Mouse (Mus musculus) limb, embryonic 15.5 days (tissue): ENCODE measurements around the gene BC067074. TPM values are rescaled to one million over a fixed set of nuclear protein-coding genes. Genes with fewer than 3 reads are reported as not detected.

Experiments used
- ATAC-seq: fragments of 200-750 bp; cut with Nextera tagmentation; 2 replicates; pipeline ENCODE4 v1.8.0; 2017; ENCODE audit warnings: low read depth, moderate TSS enrichment; ENCODE audit not compliant: insufficient number of reproducible peaks, low FRiP score, low TSS enrichment
- H3K27ac ChIP-seq: fragments of 300-500 bp; sonication (generic); 2 replicates; pipeline ENCODE4 v1.5.1; 2015; ENCODE audit warnings: moderate library complexity, mild to moderate bottlenecking, inconsistent platforms
- H3K27me3 ChIP-seq: fragments of 300-500 bp; sonication (generic); 2 replicates; pipeline ENCODE4 v1.6.1; 2015; ENCODE audit warnings: inconsistent platforms
- H3K36me3 ChIP-seq: fragments of 300-500 bp; sonication (generic); 2 replicates; pipeline ENCODE4 v1.6.1; 2015; ENCODE audit warnings: inconsistent platforms
- H3K4me1 ChIP-seq: fragments of 300-500 bp; sonication (generic); 2 replicates; pipeline ENCODE4 v1.6.1; 2015; ENCODE audit warnings: inconsistent platforms
- H3K4me2 ChIP-seq: fragments of 300-500 bp; sonication (generic); 2 replicates; pipeline ENCODE4 v1.6.1; 2015; ENCODE audit warnings: mild to moderate bottlenecking, inconsistent platforms
- H3K4me3 ChIP-seq: fragments of 300-500 bp; sonication (generic); 2 replicates; pipeline ENCODE4 v1.5.1; 2015; ENCODE audit warnings: mild to moderate bottlenecking, inconsistent platforms
- H3K9ac ChIP-seq: fragments of 300-500 bp; sonication (generic); 2 replicates; pipeline ENCODE4 v1.6.1; 2015; ENCODE audit warnings: inconsistent platforms
- H3K9me3 ChIP-seq: fragments of 300-500 bp; sonication (generic); 2 replicates; pipeline ENCODE4 v1.6.1; 2016; ENCODE audit warnings: inconsistent platforms
- WGBS: fragments of 180-500 bp; shearing (Covaris S2); methylation state at CpG from one replicate; pipeline ENCODE4 v1.1.7; 2015; 5-methylcytosine and 5-hydroxymethylcytosine counted together
- polyA plus RNA-seq: library from polyadenylated mRNA; unstranded; fragments of >200 nt; fragmentation: Nextera tagmentation; extraction: Ambion mirVana; gene quantifications from 2 replicates; pipeline ENCODE4 v1.2.1, GENCODE M21; 2015

BC067074 gene
- polyA plus RNA-seq, 1 experiment from 2014 or later: 7.7 TPM

DNA sequence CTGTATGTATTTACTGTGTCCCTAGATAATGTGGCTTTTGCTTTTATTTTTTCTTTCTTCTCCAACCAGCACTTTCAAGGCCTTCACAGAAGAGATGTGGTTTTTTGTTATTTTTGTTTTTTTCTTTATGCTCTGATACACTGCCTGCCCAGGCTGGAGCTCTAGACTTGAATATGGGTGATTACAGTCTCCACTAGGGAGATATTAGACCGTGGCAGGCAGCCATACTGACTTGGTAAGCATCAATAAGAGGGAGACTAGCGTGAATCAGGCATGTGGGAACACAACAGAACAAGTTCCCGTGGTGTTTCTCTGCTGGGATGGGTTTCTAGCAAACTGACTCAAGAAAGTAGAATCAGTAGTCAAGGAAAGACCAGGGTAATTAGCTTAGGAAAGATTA lies 125.7 kb downstream of the BC067074 start:
- H3K27me3 ChIP-seq: no peaks in the 10 kb centered on the region
- no peak overlapping the region for H3K4me3 ChIP-seq
- no peak overlapping the region for H3K9ac ChIP-seq
- H3K4me2 ChIP-seq: no peak overlapping the region
- H3K4me1 ChIP-seq: peaks cover 5% of the 10 kb centered on the region; the same call in 1 of the 2 replicates
- no peaks in the 10 kb centered on the region for H3K9me3 ChIP-seq
- no peak overlapping the region for H3K27ac ChIP-seq
- 57% methylated on average over 3 of the region's 3 CpGs for WGBS
- no peak for ATAC-seq
- no peaks in the 10 kb centered on the region for H3K36me3 ChIP-seq

DNA sequence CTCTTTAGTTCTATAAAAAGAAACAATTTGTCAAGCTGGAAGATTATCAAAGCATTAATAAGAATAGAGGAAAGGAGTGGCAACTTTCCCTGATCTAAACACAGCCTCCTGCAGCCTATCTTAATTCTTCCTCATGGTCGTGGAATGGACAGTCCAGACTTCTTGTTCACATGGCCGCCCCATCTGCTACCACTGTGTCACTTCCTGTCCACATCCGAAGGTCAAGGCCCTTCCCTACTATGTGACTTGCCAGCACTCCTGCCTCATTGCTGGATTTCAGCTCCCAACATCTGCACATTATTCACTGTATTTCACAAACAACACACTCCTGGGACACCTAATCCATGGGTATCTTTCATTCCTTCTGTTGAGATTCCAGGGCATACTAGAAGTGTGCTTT lies 128.5 kb downstream of the BC067074 start:
- Histone ChIP-seq H3K4me1 (peaks cover 5% of the 10 kb centered on the region; the same call in 1 of the 2 replicates), H3K4me2 (no peak overlapping the region), H3K27me3 (no peaks in the 10 kb centered on the region), H3K36me3 (no peaks in the 10 kb centered on the region), H3K9ac (no peak overlapping the region), H3K9me3 (no peaks in the 10 kb centered on the region), H3K27ac (no peak overlapping the region), H3K4me3 (no peak overlapping the region)
- ATAC-seq: no peak
- WGBS: 65% methylated on average over 3 of the region's 3 CpGs

GRCm38 (mm10) chr13:113423825-113424224 lies 130.9 kb downstream of the BC067074 start:
- WGBS: 88% methylated on average over 7 of the region's 7 CpGs
- no peaks in the 10 kb centered on the region for H3K4me1 ChIP-seq
- no peak for ATAC-seq

DNA sequence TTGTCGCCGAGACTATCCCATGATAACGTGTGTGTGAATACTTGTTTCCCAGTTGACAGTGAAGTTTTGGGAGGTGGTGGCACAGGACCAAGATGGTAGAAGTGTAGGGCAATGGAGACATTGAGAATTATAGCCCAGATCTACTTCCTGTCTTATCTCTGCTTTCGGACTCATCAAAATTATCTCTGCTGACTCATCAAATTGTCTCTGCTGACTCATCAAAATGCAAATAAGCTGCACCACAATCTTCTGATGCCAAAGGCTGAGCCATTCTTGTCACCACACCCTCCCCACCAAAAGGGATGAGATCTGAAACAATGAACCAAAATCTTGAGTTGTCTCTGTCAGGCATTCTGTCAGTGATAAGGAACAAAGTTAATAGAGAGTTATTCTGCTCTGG lies 132.9 kb downstream of the BC067074 start:
- H3K4me3 ChIP-seq: no peak overlapping the region
- no peak overlapping the region for H3K9ac ChIP-seq
- H3K27ac ChIP-seq: no peak overlapping the region
- H3K4me2 ChIP-seq: no peak overlapping the region
- ATAC-seq: no peak
- no peaks in the 10 kb centered on the region for H3K4me1 ChIP-seq
- no peaks in the 10 kb centered on the region for H3K36me3 ChIP-seq
- no peaks in the 10 kb centered on the region for H3K27me3 ChIP-seq
- H3K9me3 ChIP-seq: no peaks in the 10 kb centered on the region
- WGBS: 93% methylated on average over 4 of the region's 4 CpGs

More at GRCm38 (mm10) chr13:113423825-113424224, 130.9 kb downstream of the BC067074 start:
- no peak overlapping the region for H3K4me3 ChIP-seq
- no peaks in the 10 kb centered on the region for H3K27me3 ChIP-seq
- H3K36me3 ChIP-seq: no peaks in the 10 kb centered on the region
- H3K9me3 ChIP-seq: no peaks in the 10 kb centered on the region
- no peak overlapping the region for H3K27ac ChIP-seq
- no peak overlapping the region for H3K9ac ChIP-seq
- no peak overlapping the region for H3K4me2 ChIP-seq

Other genes with a start within 250 kb of the BC067074 start
- 220 and 224 TPM in 2 replicates for gene Gpx8, start 246.7 kb upstream of the BC067074 start, polyA plus RNA-seq
- not detected in 2 replicates for gene Gzma, start 192.2 kb upstream of the BC067074 start, polyA plus RNA-seq
- 3.2 and 3.3 TPM in 2 replicates for gene Esm1, start 83.5 kb upstream of the BC067074 start, polyA plus RNA-seq
- not detected in 2 replicates for gene Gzmk, start 67.3 kb upstream of the BC067074 start, polyA plus RNA-seq